Mouse (Mus musculus) 3134 (cell line): ENCODE measurements at regions not wholly inside any gene's neighbourhood (a gene's known extent, or its start where the extent isn't known, plus 50 kb on each side); places are given as distances from the start of the nearest gene placed in this dataset.

Experiments used
- DNase-seq: peaks from one replicate; pipeline ENCODE4 v3.0.0-alpha.2; 2011; ENCODE audit warnings: low spot score; ENCODE audit not compliant: insufficient read length; ENCODE audit errors: extremely low read depth

DNA sequence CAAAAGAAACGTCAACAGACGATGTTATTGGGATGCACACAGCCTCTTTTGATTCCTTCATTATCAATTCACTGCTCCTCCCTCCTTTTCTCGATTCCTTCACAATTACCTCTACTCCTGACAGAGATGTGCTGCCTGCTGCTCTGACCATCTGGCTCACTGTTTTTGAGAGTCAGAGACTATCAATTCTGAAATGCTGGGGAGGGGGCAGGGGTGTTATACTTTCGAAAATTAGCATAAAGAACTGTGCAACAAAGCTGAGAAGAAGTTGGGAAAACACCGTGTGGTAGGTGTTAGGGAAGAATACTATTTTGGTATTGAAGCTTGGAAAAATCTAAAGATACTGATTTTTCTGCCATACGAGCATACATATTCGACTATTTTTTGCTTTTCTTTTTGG lies 96.4 kb downstream of the Nedd1 start:
- no peak for DNase-seq

GRCm38 (mm10) chr10:92615684-92616379 lies 106.4 kb downstream of the Nedd1 start:
- no peak for DNase-seq

DNA sequence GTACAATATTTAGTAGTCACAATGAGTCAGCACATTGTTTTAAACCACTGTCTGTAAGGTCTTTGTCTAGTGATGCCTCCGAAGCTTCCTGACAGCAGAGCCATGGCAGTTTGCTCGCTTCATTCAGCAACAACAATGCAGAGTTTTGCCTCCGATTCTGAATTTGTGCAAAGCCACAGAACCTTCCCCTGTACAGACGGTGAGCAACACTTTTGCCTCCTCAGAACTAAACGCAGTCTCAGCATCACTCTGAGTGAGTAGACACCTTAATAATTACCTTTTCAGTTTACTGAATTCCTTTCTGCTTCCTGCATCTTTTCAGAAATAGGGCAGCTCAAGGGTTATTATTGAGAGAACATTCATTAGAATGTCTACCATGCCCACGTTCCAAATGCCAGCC lies 107.9 kb downstream of the Nedd1 start:
- no peak for DNase-seq

GRCm38 (mm10) chr10:92611060-92611459 lies 111.2 kb downstream of the Nedd1 start:
- DNase-seq, result no peak

DNA sequence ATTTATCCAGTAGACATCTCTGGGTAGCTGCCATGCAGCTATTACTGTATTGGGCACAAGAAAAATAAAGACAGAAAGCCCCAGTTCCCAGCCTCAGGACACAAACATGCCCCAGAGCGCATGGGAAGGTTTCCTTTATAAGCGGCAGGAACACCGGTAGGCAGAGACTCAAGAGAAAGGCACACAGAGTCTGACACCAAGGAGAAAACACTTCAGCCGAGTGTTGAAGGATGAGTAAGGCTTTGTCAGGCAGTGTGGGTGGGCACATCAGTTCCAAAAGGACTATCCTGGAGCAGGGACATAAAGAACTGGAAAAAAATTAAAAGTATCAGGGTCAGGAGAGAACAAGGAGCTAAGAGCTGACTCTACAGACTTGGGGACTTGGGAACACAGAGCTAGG lies 115.5 kb downstream of the Nedd1 start:
- no peak for DNase-seq

- DNase-seq, result no peak
These were observed 116.6 kb downstream of the Nedd1 start for GRCm38 (mm10) chr10:92605646-92606045.

DNA sequence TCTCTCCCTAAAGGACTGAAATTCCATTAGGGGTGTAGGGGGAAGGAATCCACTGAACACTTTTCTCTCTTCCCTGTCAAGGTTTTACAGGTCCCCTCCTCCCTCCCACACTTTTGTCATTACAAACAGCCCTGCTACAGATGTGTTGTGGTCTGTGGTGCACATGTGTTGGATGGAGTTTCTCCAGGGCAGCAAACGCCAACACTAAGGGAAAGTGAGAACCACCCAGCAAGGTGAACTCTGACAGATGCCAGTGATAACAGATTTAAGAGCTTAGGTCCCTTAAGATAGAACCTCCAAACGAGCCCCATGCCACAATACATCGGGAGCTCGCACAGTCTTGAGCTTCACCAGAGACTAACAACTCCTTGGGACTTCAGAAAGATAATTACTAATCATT lies 122.1 kb downstream of the Nedd1 start:
- DNase-seq, result no peak

DNA sequence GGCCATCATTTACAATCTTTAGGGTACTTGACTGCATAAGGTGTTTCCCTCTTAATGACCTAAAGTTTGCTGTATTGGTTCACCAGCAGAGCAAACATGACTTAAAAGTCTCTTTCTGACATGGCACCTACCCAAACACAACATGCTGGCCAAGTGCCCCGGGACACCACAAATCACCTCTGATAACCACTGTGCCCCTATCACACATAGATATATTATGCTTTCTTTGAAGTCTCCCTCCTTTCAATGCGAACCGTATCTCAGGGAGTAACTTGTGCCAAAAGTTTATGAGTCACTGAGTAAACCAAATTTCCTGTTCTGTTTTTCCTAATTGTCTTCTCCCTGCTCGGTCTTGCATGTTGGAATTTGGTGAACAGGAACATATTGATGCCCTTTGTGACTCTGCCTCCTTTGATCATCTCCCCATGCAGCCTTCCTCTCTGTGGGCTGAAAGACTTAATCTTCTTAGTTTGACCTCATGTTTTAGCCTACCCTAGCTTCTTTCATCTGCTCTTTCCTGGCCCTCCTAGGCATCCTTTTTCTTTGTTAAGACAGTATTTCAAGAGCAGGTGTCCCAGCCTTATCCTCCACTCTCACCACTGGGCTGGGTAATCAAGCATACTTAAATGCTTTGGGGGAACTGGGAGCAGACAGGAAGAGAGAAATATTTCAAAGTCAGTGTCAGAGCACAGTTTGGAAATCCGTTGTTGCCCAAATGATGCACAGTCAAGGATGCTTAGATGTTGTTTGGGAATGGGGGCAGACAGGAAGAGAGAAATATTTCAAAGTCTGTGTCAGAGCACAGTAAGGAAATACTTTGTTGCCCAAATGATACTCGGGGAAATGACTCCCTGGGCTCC lies 126.5 kb downstream of the Nedd1 start:
- DNase-seq, result no peak

GRCm38 (mm10) chr10:92593947-92594460 lies 128.2 kb downstream of the Nedd1 start:
- no peak for DNase-seq

DNA sequence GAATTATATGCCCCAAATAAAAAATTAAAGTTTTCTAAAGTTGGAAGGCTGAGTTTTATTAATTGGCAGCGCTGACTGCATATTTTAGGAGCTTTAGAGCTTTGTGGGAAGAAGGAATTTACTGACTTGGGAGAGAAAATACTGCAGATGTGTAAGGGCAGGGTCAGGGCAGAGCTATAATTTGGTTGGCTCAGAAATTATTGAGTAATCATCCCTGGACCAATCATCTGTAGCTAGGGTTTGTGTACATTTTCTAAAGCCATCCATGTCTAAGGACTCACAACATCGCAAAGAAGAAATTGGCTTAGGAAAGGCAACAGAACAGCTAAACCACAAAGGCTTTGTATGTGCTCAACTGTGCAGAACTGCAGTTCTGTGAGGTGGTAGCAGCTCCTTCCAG lies 143.3 kb downstream of the Nedd1 start:
- peak; percentile 16 for DNase-seq

DNA sequence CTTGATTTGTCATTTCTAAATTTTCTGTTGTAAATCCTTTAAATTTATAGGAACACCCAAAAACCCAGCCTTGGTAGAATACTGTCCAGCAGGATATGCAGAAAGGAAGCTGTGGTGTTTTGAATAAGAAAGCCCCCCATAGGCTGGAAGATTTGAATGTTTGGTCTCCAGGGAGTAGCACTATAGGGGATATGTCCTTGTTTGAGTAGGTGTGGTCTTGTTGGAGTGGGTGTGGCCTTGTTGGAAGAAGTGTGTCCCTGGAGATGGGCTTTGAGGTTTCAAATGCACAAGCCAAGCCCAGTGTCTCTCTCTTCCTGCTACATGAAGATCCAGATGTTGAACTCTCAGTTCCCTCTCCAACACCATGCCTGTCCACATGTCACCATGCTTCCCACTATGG lies 151.7 kb downstream of the Nedd1 start:
- no peak for DNase-seq

DNA sequence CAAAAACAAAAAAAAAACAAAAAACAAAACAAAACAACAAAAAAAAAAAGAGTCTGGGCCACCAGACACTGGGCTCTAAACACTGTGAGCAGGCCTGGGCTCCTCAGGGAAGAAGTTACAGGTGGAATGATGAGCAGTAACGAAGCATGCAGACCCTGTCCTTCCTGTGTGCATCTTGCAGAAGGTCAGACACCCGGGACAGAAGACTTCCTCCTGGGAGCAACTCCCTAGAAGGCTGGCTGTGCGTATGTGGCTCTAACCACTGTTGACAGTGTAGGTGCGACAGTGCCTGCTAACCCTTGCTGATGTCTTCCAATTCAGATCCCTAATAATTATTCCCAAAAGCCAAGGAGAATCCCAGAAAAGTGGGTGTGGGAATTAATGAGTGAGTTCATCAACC lies 164.8 kb downstream of the Nedd1 start:
- no peak for DNase-seq

DNA sequence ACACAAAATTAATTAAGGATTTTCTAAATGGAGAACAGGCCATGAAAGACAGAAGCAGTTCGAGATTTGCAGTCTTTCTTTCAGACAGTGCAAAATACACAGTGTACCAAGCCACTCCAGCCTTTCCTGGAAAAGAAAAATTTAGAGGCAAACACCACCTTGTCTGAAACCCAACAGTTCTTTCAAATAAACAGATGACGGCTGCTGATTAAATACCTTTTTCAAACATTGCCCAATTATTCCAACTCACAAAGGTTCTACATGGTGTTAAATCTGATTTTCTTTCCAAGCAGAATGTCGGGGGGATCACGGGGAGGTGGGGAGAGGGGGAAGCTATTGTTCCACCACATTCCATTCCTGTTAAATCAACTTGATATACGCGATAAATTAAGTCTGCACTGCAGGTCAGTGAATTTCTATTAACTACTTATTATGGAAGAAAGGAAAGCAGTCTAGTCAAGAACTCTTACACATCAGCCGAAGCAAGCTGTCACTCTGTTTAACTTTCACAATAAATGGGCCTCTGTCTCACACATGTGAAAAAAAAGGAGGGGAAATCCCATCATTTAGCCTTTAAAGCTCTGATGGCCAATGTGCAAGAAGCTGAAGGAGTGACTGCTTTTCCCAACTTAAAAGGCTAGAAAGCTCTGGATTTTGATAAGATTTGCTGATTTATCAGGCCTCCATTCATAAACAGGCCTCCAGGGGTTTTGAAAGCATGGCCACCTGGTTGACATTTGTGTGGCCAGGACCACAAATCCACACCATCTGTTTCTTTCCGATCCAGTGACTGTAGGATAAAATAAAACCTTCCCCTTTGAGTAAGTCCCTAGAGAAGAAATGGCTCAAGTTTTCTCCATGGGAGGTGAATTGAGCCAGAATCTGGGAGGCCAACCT lies 165.4 kb downstream of the Nedd1 start:
- DNase-seq, result no peak

- DNase-seq, result no peak
These were observed 166.3 kb downstream of the Nedd1 start for GRCm38 (mm10) chr10:92555727-92556525.

GRCm38 (mm10) chr10:92553966-92554365 lies 168.3 kb downstream of the Nedd1 start:
- no peak for DNase-seq

DNA sequence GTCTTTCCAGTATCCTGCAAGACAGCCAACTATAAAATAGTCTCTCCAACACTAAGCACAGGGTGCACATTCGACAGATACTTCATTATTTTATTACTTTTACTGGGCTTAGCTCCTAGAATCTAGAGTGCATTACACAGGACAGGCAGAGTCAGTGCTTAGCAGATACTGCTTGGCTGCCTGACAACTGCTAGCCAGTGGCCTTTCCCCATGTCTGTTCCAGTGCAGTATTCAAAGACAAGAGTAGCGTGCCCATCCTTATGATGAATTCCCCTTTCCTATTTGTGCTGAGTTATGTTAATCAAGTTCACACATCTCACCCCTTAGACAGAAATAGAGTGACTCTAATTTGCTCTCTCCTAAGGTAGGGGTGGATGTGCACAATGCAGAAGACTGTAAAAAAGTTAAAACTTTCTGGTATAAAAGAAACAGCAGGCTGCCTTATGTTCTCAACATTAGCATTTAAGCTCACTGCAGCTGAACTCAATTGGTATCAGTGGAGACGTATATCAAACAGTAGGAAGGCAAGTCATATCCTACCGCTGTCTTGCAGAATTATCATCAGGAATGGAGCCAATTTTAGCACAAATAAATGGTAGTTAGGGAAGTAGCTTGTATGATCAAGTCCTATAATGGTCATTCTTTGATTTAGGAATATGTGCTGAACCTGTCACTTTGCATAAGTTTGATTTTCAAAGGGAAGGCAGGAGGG lies 173.2 kb downstream of the Nedd1 start:
- DNase-seq, result no peak

- DNase-seq, result no peak
These were observed 183.8 kb downstream of the Nedd1 start for GRCm38 (mm10) chr10:92538433-92538832.

DNA sequence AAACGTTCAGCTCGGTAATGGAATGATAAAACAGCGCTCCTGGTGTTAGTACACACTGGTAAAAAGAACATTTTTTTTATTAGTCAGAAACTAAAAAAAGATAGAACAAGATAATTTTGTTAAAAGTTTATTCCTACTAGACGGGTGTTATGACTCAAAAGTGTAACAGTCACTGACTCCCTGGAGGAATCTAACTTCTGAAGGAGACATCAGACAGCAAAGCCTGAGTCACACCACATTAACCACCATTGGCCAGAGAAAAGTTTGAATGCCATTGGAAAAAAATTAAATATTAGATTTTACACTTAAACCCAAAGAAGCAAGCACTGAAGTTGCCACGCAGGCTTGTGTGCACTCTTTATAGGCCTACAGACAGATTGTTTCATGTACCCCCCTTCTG lies 205.3 kb downstream of the Nedd1 start:
- peak; percentile 53 for DNase-seq

DNA sequence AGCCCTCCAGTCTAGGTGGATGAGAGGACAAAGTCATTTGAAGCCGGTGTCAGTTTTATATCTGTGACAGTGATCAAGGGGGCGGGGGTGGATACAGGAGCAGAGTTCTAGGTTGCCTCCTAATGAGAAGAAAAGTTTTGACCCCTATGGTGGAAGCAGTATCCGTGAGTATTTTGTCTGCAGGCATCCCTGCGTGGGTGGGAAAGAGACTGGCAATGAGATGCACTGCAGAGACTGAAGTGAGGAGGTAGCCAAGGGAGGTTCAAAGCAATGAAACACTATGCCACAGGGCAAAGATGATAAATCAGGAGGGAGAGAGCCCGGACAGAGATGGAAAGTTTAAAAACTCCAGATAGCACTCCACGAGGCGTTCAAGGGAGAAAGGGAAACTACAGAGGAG lies 210.5 kb downstream of the Nedd1 start:
- no peak for DNase-seq

- DNase-seq, result no peak
These were observed 211.5 kb downstream of the Nedd1 start for GRCm38 (mm10) chr10:92510677-92511076.
